In the genomic region with DNA sequence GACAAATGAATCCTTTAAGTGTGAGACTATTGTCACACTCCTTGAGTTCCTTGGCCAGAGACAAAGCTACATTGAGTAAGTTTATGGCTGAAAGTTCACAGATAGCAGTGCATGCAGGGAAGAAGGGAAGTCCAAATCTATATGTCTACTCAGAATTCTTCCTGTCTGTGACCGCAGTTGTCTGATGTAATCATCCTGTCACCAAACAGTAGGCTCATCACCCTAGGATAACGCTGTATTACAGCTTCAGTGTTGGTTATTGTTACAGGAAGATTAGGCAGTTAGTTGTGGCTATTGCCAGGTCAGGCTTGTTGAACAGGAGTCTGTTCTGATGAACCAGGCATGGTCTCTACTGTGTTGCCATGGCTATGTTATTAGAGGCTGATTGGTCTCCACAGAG, we compare ENCODE assay signal across 31 mouse cellular contexts.
DNase-seq lines count a peak whose midpoint lies in the region; ATAC-seq lines count a peak whose summit lies in the region.
"Had no signal": no experiment of that assay in that cellular context is flagged by ENCODE, and none has a peak within 500 bp of the region (broad histone marks: within the 10 kb centered on the region; RNA-seq: fewer than 3 reads in every experiment).

No protein-coding gene starts in this region.

- H3K4me2 ChIP-seq in midbrain, embryonic 11.5 days, result no peak overlapping the region
- no peak overlapping the region for H3K4me2 ChIP-seq in midbrain, embryonic 15.5 days
- no peak overlapping the region for H3K4me2 ChIP-seq in intestine, embryonic 16.5 days (ENCODE audit: low read depth, low read length)
- H3K4me2 ChIP-seq: embryonic facial prominence, embryonic 13.5 days; forebrain, embryonic 13.5 days; heart, embryonic 12.5 days; heart, embryonic 15.5 days; hindbrain, embryonic 13.5 days had no signal

- H3K4me1 ChIP-seq in midbrain, embryonic 11.5 days (ENCODE audit: control insufficient read depth, insufficient read depth, low read length), result no peaks in the 10 kb centered on the region
- H3K4me1 ChIP-seq in midbrain, embryonic 15.5 days, result no peaks in the 10 kb centered on the region
- no peaks in the 10 kb centered on the region for H3K4me1 ChIP-seq in intestine, embryonic 16.5 days (ENCODE audit: control insufficient read depth, insufficient read depth, low read length)
- H3K4me1 ChIP-seq: embryonic facial prominence, embryonic 10.5 days; embryonic facial prominence, embryonic 13.5 days; forebrain, embryonic 13.5 days; heart, embryonic 12.5 days; heart, embryonic 15.5 days; hindbrain, embryonic 10.5 days; hindbrain, embryonic 13.5 days had no signal

- peak; percentile 79 for DNase-seq in midbrain, embryonic 11.5 days (ENCODE audit: low spot score, missing footprints)
- DNase-seq in c-Kit-positive CD71-negative TER-119-negative erythroid progenitor cells, embryonic 14.5 days (ENCODE audit: low read depth), result peak; percentile 19
- DNase-seq in right cerebral cortex, postnatal 25 days, result no peak
- DNase-seq in lung, postnatal 4 days, result no peak
- DNase-seq: adrenal gland, postnatal 10 days; adrenal gland, postnatal 36 days; B cell, adult 2 months; cerebellum, adult 11 months; cerebellum, adult 2 months; cerebellum, adult 9-11 months; cerebellum, postnatal 25 days; embryo, embryonic 11 days; gastrocnemius, postnatal 25 days; heart, postnatal 10 days; heart, postnatal 36 days had no signal

- H3K27ac ChIP-seq in midbrain, embryonic 11.5 days (ENCODE audit: low read depth, low read length), result no peak overlapping the region
- H3K27ac ChIP-seq in midbrain, embryonic 15.5 days, result no peak overlapping the region
- H3K27ac ChIP-seq in intestine, embryonic 16.5 days (ENCODE audit: low read length), result no peak overlapping the region
- H3K27ac ChIP-seq: embryonic facial prominence, embryonic 10.5 days; embryonic facial prominence, embryonic 13.5 days; forebrain, embryonic 13.5 days; heart, embryonic 15.5 days; hindbrain, embryonic 10.5 days; hindbrain, embryonic 13.5 days had no signal

- WGBS in midbrain, embryonic 11.5 days, result 90% methylated on average over 2 of the region's 2 CpGs
- WGBS in midbrain, embryonic 15.5 days, result 91% methylated on average over 2 of the region's 2 CpGs
- WGBS in intestine, embryonic 16.5 days, result 80% methylated on average over 2 of the region's 2 CpGs

- H3K36me3 ChIP-seq in midbrain, embryonic 11.5 days (ENCODE audit: control insufficient read depth, insufficient read depth, low read length), result no peaks in the 10 kb centered on the region
- no peaks in the 10 kb centered on the region for H3K36me3 ChIP-seq in midbrain, embryonic 15.5 days (replicated peaks)
- no peaks in the 10 kb centered on the region for H3K36me3 ChIP-seq in intestine, embryonic 16.5 days (ENCODE audit: control insufficient read depth, insufficient read depth, low read length)
- H3K36me3 ChIP-seq: embryonic facial prominence, embryonic 10.5 days; embryonic facial prominence, embryonic 13.5 days; G1E; heart, embryonic 12.5 days; heart, embryonic 15.5 days; hindbrain, embryonic 10.5 days; hindbrain, embryonic 13.5 days had no signal

- H3K4me3 ChIP-seq in midbrain, embryonic 11.5 days (ENCODE audit: low read depth, low read length), result no peak overlapping the region
- no peak overlapping the region for H3K4me3 ChIP-seq in midbrain, embryonic 15.5 days
- no peak overlapping the region for H3K4me3 ChIP-seq in intestine, embryonic 16.5 days (ENCODE audit: low read length)
- H3K4me3 ChIP-seq: embryonic facial prominence, embryonic 10.5 days; embryonic facial prominence, embryonic 13.5 days; erythroblast, embryonic 14.5 days; forebrain, embryonic 13.5 days; heart, embryonic 12.5 days; heart, embryonic 15.5 days; hindbrain, embryonic 10.5 days; hindbrain, embryonic 13.5 days had no signal

- ATAC-seq in midbrain, embryonic 11.5 days (ENCODE audit: low FRiP score), result no peak
- no peak for ATAC-seq in midbrain, embryonic 15.5 days (replicated peaks)
- peak; percentile 52 for ATAC-seq in megakaryocyte, adult 5-6 weeks (ENCODE audit: poor library complexity, severe bottlenecking)
- ATAC-seq in intestine, embryonic 16.5 days, result no peak
- ATAC-seq: forebrain, embryonic 13.5 days; forebrain, embryonic 16.5 days; hindbrain, embryonic 16.5 days; intestine, postnatal 0 days had no signal

- no peaks in the 10 kb centered on the region for H3K27me3 ChIP-seq in midbrain, embryonic 11.5 days (ENCODE audit: control insufficient read depth, insufficient read depth, low read length)
- H3K27me3 ChIP-seq in midbrain, embryonic 15.5 days (replicated peaks), result no peaks in the 10 kb centered on the region
- no peaks in the 10 kb centered on the region for H3K27me3 ChIP-seq in intestine, embryonic 16.5 days (replicated peaks; ENCODE audit: control insufficient read depth, insufficient read depth, low read length)
- H3K27me3 ChIP-seq: CH12.LX; embryonic facial prominence, embryonic 13.5 days; forebrain, embryonic 13.5 days; heart, embryonic 12.5 days; heart, embryonic 15.5 days; hindbrain, embryonic 13.5 days had no signal

- no peak overlapping the region for H3K9ac ChIP-seq in midbrain, embryonic 11.5 days (ENCODE audit: low read length)
- H3K9ac ChIP-seq in midbrain, embryonic 15.5 days, result no peak overlapping the region
- H3K9ac ChIP-seq in intestine, embryonic 16.5 days (ENCODE audit: low read depth, low read length), result no peak overlapping the region
- H3K9ac ChIP-seq: embryonic facial prominence, embryonic 13.5 days; forebrain, embryonic 13.5 days; heart, embryonic 12.5 days; heart, embryonic 15.5 days; hindbrain, embryonic 13.5 days had no signal

- no peaks in the 10 kb centered on the region for H3K9me3 ChIP-seq in midbrain, embryonic 11.5 days (ENCODE audit: control insufficient read depth, low read length)
- H3K9me3 ChIP-seq in midbrain, embryonic 15.5 days, result no peaks in the 10 kb centered on the region
- no peaks in the 10 kb centered on the region for H3K9me3 ChIP-seq in intestine, embryonic 16.5 days (ENCODE audit: control insufficient read depth, low read length)
- H3K9me3 ChIP-seq: embryonic facial prominence, embryonic 10.5 days; embryonic facial prominence, embryonic 13.5 days; forebrain, embryonic 13.5 days; G1E; heart, embryonic 12.5 days; heart, embryonic 15.5 days; hindbrain, embryonic 10.5 days; hindbrain, embryonic 13.5 days had no signal

Comparison
In these comparisons a context has a peak if more than half of its experiments do, and no peak if none do; other contexts are left out.
1. DNase-seq: peak in midbrain, embryonic 11.5 days (single experiment) and c-Kit-positive CD71-negative TER-119-negative erythroid progenitor cells, embryonic 14.5 days (single experiment); none in right cerebral cortex, postnatal 25 days (single experiment) and lung, postnatal 4 days (0 of 2).